Mouse (Mus musculus): ENCODE measurements at regions not wholly inside any gene's neighbourhood (a gene's known extent, or its start where the extent isn't known, plus 50 kb on each side); places are given as distances from the start of the nearest gene placed in this dataset.

DNA sequence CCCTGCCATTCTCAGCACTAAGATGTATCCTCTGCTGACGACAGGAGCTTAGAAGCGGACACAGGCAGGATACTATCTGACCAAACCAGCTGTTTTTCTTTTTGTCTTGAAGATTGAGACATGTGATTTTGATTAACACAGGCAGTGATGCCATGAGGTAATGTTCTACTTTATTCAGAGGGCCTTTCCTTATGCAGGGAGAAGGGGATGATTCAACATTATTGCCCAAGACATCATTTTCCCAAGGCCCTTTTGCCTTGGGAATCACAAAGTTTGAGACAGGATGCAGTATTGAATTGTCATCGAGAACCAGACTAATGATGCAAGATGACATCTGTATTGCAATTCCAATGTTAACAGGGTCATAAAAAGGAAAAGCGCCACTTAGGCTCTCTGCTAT lies 571.7 kb upstream of the Gm9747 start:
- Histone ChIP-seq H3K4me1 (no peaks in the 10 kb centered on the region), H3K9ac (no peak overlapping the region), H3K27ac (no peak overlapping the region), H3K4me3 (no peak overlapping the region), H3K4me2 (no peak overlapping the region), H3K9me3 (no peaks in the 10 kb centered on the region), H3K27me3 (no peaks in the 10 kb centered on the region), H3K36me3 (no peaks in the 10 kb centered on the region)
- 64% methylated on average over 4 of the region's 4 CpGs for WGBS
- ATAC-seq (ENCODE audit: borderline replicate concordance, extremely low read depth, low FRiP score, low TSS enrichment), result no peak

DNA sequence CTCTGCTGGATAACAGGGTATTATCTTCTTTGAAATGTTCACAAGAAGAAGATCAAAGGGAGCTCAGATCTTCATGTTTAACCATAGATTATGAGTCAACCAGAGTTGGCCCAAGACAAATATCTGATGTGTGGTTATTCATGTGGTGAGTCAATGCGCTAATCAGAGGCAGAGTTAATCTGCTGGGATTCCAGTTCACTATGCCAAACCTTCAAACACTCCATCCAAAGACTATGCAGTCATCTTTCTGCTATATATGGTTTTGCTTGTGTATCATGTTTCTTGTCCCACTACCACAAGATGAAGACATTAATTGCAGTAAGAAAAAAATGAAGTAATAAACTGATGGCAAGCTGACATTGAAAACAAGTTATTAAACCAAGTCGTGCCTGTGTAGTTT lies 561.8 kb upstream of the Gm9747 start:
- Histone ChIP-seq H3K4me3 (no peak overlapping the region), H3K9ac (no peak overlapping the region), H3K36me3 (no peaks in the 10 kb centered on the region), H3K27ac (no peak overlapping the region), H3K4me1 (peaks cover 9% of the 10 kb centered on the region), H3K27me3 (no peaks in the 10 kb centered on the region), H3K9me3 (no peaks in the 10 kb centered on the region), H3K4me2 (no peak overlapping the region)
- 77% methylated on average over 2 of the region's 2 CpGs for WGBS
- no peak for ATAC-seq (ENCODE audit: borderline replicate concordance, extremely low read depth, low FRiP score, low TSS enrichment)

DNA sequence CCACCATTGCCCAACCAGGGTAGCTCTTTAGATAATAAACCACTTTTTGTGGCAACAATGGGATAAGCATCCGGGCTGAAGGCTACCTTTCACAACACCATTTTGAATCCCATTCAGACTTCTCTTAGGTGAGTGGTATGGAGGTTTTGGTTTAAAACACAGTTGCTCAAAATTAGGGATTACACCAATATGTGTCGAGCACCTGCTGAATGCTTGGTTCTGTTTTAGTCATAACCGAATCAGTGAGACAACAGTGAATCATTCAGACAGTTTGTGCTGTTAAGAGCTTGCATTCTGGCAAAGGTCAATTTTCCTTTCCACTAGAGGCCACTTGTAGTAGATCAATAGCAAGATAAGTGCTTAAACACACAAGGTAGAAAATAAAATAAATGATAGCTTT lies 561.2 kb upstream of the Gm9747 start:
- peaks cover 11% of the 10 kb centered on the region for H3K4me1 ChIP-seq
- no peak overlapping the region for H3K9ac ChIP-seq
- H3K27me3 ChIP-seq, result no peaks in the 10 kb centered on the region
- no peak overlapping the region for H3K4me2 ChIP-seq
- no peaks in the 10 kb centered on the region for H3K36me3 ChIP-seq
- H3K4me3 ChIP-seq, result no peak overlapping the region
- H3K9me3 ChIP-seq, result no peaks in the 10 kb centered on the region
- ATAC-seq (ENCODE audit: borderline replicate concordance, extremely low read depth, low FRiP score, low TSS enrichment), result no peak
- WGBS, result 56% methylated on average over 3 of the region's 3 CpGs
- H3K27ac ChIP-seq, result no peak overlapping the region

DNA sequence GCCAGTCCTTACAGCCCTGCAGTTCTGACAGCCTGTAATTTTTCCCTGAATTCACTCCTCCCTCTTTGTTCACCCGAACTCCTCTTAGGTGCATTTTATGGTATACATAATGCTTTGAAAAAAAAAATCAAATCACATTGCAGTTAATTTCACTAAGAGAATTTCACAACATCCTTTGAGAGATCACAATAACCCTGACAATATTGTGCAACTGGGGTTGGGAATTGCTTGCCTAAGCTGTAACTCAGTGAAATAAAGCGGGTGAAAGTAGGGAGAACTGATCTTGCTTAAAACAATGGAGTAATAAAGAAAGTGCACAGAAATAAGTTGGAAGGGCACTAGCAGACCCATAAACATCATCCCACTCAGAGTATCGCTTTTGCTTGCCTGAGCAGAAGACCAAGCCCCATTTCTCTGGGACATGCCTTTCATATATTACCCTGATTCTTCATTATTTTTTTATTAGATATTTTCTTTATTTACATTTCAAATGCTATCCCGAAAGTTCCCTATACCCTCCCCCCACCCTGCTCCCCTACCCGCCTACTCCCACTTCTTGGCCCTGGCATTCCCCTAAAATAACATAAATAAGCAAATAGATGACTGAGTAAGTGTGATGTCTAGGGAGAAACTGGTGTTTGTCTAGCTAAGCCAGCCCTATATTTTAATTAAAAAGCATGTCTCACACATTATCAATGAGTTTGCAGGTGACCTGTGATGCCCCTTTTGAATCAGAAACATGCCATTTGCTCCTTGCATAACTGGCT lies 557.2 kb upstream of the Gm9747 start:
- no peaks in the 10 kb centered on the region for H3K27me3 ChIP-seq
- H3K4me2 ChIP-seq, result peak overlapping the region; percentile 41
- no peak overlapping the region for H3K9ac ChIP-seq
- H3K4me1 ChIP-seq, result peaks cover 18% of the 10 kb centered on the region
- ATAC-seq (ENCODE audit: borderline replicate concordance, extremely low read depth, low FRiP score, low TSS enrichment), result peak; percentile 83
- H3K4me3 ChIP-seq, result no peak overlapping the region
- H3K9me3 ChIP-seq, result 0 out of 2 replicates have a peak, but pooled peaks cover 4% of the 10 kb centered on the region
- no peaks in the 10 kb centered on the region for H3K36me3 ChIP-seq
- 32% methylated on average over 5 of the region's 5 CpGs for WGBS
- H3K27ac ChIP-seq, result peak overlapping the region; percentile 87

DNA sequence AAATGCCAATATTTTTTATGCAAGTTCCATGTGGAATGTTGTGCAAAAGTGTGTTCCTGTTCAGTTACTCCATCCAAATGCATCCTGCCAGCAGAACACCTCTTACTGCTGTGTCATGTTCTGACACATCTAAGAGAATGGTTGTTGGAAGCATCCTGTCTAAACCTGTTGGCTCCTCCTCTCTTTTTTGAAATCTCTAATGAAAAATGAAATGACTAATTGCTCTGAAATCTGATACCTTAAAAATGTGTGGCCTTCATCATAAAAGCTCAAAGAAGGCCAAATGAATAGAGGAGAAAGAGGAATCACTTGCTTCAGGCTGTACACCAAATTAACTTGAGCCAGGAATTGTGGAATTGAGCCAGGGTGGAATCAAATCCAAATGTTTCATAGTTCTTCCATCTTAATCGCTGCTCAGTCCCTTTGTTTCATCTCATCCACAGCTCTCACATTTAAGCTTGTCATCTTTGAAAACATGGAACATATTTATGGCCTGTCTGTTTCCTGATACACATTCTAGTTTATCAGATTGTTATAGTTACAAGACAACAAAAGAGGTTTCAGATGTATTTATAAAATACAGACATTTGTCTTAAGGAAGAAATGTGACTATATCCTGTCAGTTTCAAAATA lies 555.0 kb upstream of the Gm9747 start:
- Histone ChIP-seq H3K27me3 (no peaks in the 10 kb centered on the region), H3K9ac (no peak overlapping the region), H3K4me2 (no peak overlapping the region), H3K36me3 (no peaks in the 10 kb centered on the region), H3K4me1 (peaks cover 18% of the 10 kb centered on the region), H3K4me3 (no peak overlapping the region), H3K9me3 (0 out of 2 replicates have a peak, but pooled peaks cover 4% of the 10 kb centered on the region), H3K27ac (no peak overlapping the region)
- WGBS, result 40% methylated on average over 1 of the region's 1 CpGs
- ATAC-seq (ENCODE audit: borderline replicate concordance, extremely low read depth, low FRiP score, low TSS enrichment), result peak; percentile 69; the same call in 1 of the 2 replicates

DNA sequence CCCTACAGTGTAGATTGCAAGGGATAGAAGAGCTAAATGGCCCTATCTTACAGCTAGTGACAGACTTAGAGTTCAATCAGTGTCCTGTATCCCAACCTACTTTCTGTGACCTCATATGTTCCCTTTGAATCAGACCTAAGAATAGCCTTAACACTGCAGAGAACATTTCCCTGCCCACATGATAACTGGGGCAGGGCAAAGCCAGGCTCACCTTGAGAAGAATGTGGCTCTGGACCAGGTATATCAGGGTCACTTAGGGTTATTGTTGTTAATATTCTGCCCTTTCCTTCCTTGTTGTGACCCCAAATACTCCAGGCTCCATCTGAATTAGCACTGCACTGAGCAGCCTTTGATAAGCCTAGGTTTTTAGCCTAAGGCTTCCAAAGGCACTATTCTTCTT lies 536.8 kb upstream of the Gm9747 start:
- Histone ChIP-seq H3K9me3 (no peaks in the 10 kb centered on the region), H3K4me1 (no peaks in the 10 kb centered on the region), H3K9ac (no peak overlapping the region), H3K4me3 (no peak overlapping the region), H3K4me2 (no peak overlapping the region), H3K27me3 (no peaks in the 10 kb centered on the region), H3K36me3 (no peaks in the 10 kb centered on the region), H3K27ac (no peak overlapping the region)
- no peak for ATAC-seq (ENCODE audit: borderline replicate concordance, extremely low read depth, low FRiP score, low TSS enrichment)

DNA sequence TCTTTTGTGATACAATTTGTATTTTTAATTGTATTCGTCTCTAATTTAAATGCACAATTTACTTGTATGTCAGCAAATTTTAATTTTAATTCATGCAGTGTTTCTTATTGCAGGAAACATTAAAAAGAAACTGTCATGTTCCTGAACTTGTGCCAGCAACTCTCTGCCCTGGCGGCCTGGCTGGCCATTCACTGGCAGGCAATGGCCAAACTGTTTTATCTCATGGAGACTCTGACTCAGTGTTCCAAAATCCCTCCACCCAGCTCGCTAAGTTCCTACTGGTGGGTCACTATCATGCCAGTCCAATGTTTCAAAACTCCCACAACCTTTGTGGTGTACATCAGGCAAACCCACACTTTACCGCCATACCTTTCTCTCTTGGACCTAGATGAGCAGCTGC lies 523.7 kb upstream of the Gm9747 start:
- 76% methylated on average over 4 of the region's 4 CpGs for WGBS
- ATAC-seq (ENCODE audit: borderline replicate concordance, extremely low read depth, low FRiP score, low TSS enrichment), result no peak
- H3K9ac ChIP-seq, result no peak overlapping the region
- H3K4me1 ChIP-seq, result no peaks in the 10 kb centered on the region
- H3K9me3 ChIP-seq, result no peaks in the 10 kb centered on the region
- no peak overlapping the region for H3K4me2 ChIP-seq
- no peak overlapping the region for H3K4me3 ChIP-seq
- no peaks in the 10 kb centered on the region for H3K36me3 ChIP-seq
- no peaks in the 10 kb centered on the region for H3K27me3 ChIP-seq
- no peak overlapping the region for H3K27ac ChIP-seq

DNA sequence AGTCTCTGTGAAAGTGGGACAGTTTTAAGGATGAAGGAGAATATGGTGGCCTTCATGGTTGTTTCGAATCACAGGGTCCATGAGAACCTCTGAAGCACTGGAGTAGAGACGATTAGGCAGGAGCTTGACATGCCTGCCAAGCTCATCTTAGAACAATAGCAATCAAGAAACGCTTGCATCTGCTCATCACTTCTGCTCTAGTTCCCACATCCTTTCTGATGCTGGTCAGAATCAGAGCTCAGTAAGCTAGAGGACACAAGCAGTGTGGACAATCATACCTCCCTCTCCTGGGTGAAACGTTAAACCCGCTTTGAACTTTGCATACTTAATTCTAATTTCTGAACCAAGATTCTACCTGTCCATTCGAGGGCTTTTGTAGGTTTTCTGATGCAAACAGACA lies 515.8 kb upstream of the Gm9747 start:
- no peak overlapping the region for H3K9ac ChIP-seq
- H3K27ac ChIP-seq, result 0 out of 2 replicates have a peak overlapping the region, but pooled peaks have one; percentile 41
- H3K27me3 ChIP-seq, result no peaks in the 10 kb centered on the region
- no peak overlapping the region for H3K4me2 ChIP-seq
- ATAC-seq (ENCODE audit: borderline replicate concordance, extremely low read depth, low FRiP score, low TSS enrichment), result no peak
- H3K4me3 ChIP-seq, result no peak overlapping the region
- no peaks in the 10 kb centered on the region for H3K36me3 ChIP-seq
- H3K9me3 ChIP-seq, result no peaks in the 10 kb centered on the region
- 82% methylated on average over 6 of the region's 6 CpGs for WGBS
- H3K4me1 ChIP-seq, result no peaks in the 10 kb centered on the region

DNA sequence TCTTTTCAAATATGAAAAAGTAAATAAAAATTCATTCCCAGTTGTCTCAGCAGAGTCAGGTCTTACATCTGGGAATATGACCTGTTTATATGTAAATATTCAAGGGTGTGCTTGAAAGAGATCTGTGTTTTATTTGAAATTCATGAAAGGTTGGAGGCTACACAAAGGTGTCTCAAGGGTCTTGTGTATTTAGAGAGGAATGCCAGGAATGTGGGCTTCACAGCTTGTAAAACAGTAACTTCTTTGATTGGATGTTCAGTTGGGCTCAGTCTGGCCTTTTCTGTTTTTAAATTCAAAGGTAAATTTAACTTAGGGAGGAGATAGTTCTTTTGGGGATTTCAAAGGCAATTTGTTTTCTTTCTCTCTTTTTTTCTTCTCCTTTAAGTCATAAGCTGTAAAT lies 514.7 kb upstream of the Gm9747 start:
- ATAC-seq (ENCODE audit: borderline replicate concordance, extremely low read depth, low FRiP score, low TSS enrichment), result no peak
- Histone ChIP-seq H3K9ac (no peak overlapping the region), H3K4me2 (no peak overlapping the region), H3K36me3 (no peaks in the 10 kb centered on the region), H3K9me3 (no peaks in the 10 kb centered on the region), H3K4me1 (no peaks in the 10 kb centered on the region), H3K4me3 (no peak overlapping the region), H3K27me3 (no peaks in the 10 kb centered on the region), H3K27ac (peak overlapping the region; percentile 38)

DNA sequence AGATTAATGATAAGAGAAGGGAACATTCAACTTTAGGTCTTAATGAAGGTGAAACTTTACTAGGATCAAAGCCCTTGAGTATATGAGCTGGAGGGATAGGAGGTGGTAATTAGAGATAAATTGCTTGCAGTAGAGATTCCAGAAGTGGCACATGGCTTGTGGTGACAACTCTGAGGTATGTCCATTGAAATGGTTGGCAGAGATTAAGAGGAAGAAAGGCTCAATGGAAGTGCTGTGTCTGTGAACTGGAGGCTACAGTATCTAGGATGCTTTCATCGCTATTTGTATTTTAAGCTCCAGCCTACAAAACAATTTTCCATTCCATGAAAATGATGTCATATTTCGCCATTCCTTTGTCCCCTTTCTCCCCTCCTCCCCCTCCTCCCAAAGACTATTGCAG lies 508.1 kb upstream of the Gm9747 start:
- no peaks in the 10 kb centered on the region for H3K9me3 ChIP-seq
- no peak overlapping the region for H3K27ac ChIP-seq
- H3K4me3 ChIP-seq, result no peak overlapping the region
- no peaks in the 10 kb centered on the region for H3K27me3 ChIP-seq
- H3K9ac ChIP-seq, result no peak overlapping the region
- H3K4me1 ChIP-seq, result no peaks in the 10 kb centered on the region
- no peaks in the 10 kb centered on the region for H3K36me3 ChIP-seq
- WGBS, result 79% methylated on average over 2 of the region's 2 CpGs
- no peak for ATAC-seq (ENCODE audit: borderline replicate concordance, extremely low read depth, low FRiP score, low TSS enrichment)
- H3K4me2 ChIP-seq, result no peak overlapping the region

DNA sequence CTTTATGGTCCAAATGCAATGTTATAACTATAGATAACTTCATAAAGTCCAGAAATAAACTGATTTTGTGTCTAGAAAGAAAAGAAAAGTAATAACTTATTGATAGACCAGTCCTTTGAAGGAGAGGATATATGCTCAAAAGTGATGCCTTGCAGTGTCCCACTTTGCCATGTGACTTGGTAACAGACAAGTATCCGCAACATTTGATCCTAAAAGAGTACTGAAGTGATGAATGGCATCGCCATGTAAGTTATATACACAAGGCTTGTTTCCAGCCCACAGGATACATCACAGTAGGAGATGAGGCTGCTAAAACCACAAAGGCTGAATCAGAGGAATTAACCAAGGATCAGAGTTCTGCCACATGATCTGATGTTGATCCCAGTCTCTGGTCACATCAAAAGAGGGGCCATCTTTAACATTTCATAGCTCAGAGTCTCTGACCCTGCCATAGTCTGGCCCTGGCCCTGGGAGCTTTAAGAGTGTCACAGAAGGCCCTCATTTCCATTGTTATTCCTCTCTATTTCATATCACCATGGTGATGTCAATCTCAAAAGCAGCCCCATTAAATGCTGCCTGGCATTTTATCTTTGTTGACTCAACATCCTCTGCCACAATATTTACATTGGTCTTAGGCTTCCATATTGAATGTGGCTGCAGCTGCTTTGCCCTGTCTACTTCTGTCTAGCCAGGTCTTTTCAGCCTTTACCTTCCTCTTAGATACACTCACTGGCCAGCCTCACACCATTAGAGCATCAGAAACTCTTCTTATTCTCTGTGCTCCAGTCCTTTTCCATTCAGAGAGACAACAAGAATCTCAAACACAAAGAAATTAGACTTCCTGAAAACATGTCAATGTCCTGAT lies 506.4 kb upstream of the Gm9747 start:
- H3K27me3 ChIP-seq, result no peaks in the 10 kb centered on the region
- no peak overlapping the region for H3K4me3 ChIP-seq
- WGBS, result 89% methylated on average over 2 of the region's 2 CpGs
- H3K9me3 ChIP-seq, result no peaks in the 10 kb centered on the region
- H3K4me2 ChIP-seq, result no peak overlapping the region
- no peaks in the 10 kb centered on the region for H3K36me3 ChIP-seq
- H3K27ac ChIP-seq, result no peak overlapping the region
- H3K4me1 ChIP-seq, result no peaks in the 10 kb centered on the region
- no peak overlapping the region for H3K9ac ChIP-seq
- no peak for ATAC-seq (ENCODE audit: borderline replicate concordance, extremely low read depth, low FRiP score, low TSS enrichment)

Measured in lung, embryonic 15.5 days (tissue).